Mouse (Mus musculus) spleen, adult 2 months (tissue): ENCODE data around the gene Fis1.

Source experiments
- CTCF ChIP-seq: fragments of 200-500 bp; IDR thresholded peaks from 2 replicates; pipeline ENCODE4 v1.5.1; 2011; ENCODE audit warnings: mild to moderate bottlenecking, inconsistent platforms; ENCODE audit not compliant: insufficient read depth, insufficient read length, insufficient replicate concordance; ENCODE audit errors: extremely low read depth
- POLR2A ChIP-seq: fragments of 200-500 bp; IDR thresholded peaks from 2 replicates; pipeline ENCODE4 v1.6.1; 2011; ENCODE audit warnings: low read depth, low read length, inconsistent platforms

- TF ChIP-seq CTCF (peak; percentile 20; the same call in 1 of the 2 replicates), POLR2A (no peak)
Observed at GRCm38 (mm10) chr5:137009988-137010387, 56.9 kb downstream of the Fis1 start.
